Mouse (Mus musculus) telencephalon, adult 2 months (tissue): ENCODE measurements around the gene Fbrs.
"Not testable (repeated sequence)": the region's sequence is repeated elsewhere in the genome, so short reads cannot be mapped to it uniquely, and the experiment has no call there.

Experiments
- DNase-seq: peaks from one replicate; pipeline ENCODE4 v3.0.0-alpha.2; 2011; ENCODE audit warnings: low read depth, low spot score

Gene Fbrs

DNA sequence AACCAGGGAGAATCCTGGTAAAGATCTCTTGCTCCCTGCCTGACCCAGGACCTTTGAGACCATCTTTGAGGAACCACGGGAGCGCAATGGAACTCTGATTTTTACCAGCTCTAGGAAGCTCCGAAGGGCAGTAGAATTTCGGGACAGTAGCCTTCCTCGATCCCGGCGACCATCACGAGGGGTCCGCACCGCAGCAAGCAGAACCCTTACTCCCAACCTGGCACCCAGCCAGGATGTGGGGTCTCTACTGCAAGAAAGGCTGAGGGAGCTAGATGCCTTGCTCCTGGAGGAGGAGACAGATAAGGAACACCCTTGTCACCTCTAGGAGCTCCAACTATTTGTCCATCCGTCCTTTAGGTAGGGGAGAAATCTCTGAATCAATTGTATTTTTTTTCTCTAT, 2.7 kb upstream of the Fbrs start:
- DNase-seq = no peak

DNA sequence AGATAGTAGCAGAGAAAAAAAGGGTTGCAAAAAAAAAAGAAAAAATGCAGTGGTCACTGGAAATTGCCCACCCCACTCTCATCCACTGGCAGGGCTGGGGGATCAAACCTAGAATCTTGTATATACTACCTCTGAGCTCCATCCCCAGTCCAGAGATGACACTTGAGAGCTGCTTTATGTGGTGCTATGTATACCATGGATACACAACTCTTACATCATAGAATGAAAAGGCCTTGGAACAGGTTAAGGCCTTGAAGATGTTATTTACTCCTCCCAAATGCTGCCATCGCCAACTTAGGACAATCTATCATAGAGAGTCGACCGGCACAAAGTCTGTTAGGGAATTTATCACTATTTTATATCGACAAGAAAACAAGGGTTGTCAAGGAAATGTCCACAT, 2.1 kb upstream of the Fbrs start:
- no peak for DNase-seq

DNA sequence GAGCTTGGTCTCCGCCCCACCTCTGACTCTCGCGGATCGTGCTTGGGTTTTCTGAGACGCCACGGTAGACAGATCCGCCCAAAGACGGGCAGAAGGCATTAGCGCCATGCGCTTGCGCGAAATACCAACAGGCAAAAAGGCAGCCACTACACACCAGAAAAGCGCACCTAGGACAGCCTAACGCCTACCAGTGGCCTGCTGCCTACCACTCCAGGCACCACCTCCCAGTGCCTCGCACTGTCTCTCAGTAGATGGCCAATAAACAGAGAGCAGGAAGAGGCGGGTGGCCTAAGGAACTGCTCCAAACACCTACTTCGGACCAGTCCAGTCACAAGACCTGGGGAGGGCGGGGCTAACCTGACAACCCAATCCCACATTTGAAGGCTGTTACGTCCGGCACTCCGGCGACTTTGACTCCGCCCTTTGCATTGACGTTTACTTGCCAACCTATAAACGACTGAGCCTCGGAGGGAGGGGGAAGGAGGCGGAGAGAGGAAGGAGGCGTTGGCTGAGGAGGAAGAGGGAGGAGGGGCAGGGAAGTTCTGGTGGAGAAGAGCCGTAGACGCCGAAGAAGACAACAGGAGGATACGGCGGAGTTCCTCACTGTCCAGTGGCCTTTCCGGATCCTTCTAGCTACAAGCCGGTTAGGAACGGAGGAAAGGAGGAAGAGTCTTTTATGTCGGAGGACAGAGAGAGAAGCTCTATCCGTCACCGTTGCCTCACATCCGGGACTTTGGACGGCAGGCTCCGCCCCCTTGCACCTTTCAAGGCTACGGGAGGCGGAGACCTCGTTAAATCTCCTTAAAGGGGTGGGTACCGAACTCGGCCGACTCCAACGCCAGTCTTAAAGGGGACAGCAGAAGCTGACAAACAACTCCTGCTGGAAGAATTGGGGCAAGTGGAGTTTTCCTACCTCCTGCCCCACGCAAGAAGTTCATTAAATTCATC, 1.0 kb upstream of the Fbrs start:
- peak; percentile 100 for DNase-seq

DNA sequence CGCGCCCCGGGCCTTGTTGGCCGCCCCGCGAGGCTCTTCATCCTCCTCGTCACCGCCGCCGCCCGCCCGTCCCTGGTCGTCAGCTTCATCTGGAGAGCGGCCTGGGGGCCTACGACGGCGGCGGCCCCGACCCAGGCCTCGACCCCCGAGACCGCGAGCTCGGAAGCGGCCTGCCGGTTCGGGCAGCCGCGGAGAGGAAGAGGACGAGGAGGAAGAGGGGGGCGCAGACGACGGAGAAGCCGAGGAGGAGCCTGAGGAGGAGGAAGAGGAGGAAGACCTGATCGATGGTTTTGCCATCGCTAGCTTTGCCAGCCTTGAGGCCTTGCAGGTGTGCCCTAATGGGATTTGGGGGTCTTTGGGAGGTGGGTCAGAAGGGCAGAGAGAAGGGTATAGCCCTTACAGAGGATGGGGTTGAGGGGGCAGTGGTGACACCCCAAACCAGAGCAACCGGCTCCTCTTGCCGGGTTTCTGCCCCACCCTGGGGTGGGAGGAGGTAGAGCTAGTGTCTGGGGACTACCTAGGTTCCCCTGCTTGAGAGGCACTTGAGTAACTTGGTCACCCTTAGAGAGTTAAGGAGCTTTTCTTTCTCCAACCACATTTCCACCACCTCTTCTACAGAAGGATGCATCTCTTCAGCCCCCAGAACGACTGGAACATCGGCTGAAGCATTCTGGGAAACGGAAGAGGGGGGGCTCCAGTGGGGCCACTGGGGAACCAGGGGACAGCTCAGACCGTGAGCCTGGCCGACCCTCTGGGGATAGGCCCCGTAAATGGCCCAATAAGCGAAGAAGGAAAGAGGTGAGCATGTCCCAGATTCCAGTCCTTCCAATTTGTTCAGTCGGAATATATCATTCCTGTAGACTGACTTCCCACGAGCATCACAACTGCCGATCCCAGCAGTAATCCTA, 573 bp downstream of the Fbrs start:
- no peak for DNase-seq

DNA sequence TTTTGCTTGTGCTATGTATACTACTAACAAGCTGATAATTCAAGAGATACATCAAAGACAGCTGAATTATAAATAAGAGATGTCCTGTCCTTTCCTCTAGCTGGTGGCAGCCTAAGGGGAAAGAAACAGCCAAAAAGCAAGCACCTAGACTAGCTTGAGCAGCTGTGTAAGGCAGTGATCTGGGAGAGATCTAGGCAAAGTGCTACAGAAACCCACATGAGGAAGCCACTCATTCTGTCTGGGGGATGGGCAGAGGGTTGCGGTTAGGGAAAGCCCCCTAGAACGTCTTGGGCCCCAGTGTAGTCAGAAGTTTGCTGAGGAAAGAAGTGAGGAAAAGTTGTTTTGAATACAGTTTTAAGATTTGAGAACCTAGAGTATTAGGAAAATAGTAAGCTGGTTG, 1.3 kb downstream of the Fbrs start:
- no peak for DNase-seq

DNA sequence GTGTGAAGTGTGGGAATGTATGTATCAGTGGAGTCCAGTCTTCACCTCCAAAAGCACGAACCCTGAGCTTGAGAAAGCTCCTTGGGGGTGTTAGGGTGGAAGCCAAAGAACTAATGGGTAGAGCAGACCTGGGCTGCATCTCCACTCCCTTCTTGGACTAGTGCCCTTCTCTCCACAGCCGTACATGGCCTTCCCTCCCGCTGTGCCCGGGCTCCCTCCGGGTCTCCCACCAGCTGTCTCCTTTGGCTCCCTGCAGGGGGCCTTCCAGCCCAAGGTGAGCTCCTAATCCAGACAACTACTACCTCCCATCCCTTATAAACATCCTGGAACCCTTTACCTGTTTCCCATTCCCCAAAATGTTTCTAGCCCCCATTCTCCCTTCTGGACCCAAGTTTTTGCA, 6.4 kb downstream of the Fbrs start:
- DNase-seq = no peak

DNA sequence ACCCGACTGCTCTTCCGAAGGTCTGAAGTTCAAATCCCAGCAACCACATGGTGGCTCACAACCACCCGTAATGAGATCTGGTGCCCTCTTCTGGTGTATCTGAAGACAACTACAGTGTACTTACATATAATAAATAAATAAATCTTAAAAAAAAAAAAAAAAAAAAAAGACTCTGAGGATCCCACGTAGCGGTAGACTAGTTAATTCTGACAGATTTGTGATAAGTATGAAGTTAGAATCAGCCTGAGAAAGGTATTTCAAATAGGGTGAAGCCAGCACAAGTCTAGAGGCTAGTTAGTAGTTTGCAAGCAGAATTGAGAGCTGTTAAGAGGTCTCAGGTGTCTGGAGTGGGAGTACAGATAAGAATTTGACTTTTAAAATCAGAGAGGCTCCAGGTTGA, 9.4 kb downstream of the Fbrs start:
- DNase-seq = not testable (repeated sequence)

DNA sequence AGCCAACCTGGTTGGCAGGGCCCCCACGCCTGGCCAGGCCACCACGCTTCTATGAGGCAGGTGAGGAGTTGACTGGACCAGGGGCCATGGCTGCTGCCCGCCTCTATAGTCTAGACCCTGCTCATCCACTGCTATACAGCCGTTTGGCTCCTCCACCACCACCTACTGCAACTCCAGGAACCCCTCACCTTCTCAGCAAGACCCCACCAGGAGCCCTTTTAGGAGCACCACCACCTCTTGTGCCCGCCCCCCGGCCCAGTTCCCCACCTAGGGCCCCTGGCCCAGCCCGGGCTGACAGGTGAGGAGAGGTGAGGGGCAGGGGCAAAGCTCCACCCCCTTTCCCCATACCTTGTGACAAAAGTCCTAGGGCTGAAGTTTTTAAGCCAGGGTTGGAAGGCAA, 11.0 kb downstream of the Fbrs start:
- DNase-seq = no peak

DNA sequence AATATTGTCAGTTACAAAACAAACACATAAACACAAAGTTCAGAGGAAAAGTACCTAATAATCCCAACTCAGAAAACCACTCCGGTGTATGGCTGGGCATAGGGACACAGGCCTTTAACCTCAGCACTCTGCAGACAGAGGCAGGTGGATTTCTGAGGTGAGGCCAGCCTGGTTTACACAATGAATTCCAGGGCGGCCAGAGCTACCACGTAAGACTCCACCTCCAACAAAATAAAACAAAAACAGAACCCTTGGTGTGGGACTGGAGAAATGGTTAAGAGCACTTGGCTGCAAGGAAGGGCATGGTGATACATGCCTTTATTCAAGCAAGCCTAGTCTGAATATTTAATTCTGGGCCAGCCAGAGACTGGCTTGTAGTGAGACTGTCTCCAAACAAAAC, 12.8 kb downstream of the Fbrs start:
- no peak for DNase-seq

DNA sequence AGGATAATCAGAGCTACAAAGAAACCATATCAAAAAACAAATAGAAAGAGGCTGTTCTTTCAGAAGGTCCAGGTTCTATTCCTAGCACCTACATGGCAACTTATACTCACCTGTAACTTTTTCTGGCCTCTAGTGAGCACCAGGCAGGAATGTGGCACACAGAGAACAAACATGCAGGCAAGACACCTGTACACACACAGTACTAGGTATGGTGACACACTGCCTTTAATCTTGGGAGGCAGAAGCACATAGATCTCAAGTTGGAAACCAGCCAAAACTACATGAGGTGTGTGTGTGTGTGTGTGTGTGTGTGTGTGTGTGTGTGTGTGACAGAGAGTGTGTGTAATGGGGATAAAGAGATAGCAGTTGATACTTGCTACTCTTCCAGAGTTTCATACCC, 15.6 kb downstream of the Fbrs start:
- DNase-seq = no peak

DNA sequence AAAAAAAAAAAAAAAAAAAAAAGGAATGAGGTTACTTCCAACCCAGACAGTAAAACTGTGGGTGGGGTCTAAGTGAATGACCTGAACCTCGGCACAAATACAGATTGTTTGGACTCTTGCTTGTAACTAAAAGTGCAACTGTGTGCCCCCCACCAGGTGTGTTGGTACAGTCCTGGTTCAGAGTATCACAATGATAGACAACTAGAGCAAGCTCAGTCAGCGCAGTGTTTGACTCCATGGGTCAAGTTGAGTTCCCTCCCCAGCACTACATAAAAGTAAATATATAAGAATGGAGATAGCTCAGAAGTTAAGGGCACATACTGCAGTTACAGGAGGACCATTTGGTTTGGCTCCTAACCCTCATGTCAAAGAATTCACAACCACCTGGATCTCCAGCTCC, 18.4 kb downstream of the Fbrs start:
- no peak for DNase-seq

DNA sequence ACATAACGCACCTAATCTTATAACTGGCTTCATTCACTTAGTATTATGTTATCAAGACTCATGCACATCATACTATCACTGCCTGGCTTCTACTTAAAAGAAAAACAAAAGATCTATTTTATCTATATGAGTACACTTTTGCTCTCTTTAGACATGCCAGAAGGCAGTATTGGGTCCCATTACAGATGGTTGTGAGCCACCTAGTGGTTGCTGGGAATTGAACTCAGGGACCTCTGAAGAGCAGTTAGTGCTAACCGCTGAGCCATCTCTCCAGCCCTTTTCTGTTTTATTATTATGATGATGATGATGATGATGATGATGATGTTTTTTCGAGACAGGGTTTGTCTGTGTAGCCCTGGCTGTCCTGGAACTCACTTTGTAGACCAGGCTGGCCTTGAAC, 19.4 kb downstream of the Fbrs start:
- DNase-seq = no peak

DNA sequence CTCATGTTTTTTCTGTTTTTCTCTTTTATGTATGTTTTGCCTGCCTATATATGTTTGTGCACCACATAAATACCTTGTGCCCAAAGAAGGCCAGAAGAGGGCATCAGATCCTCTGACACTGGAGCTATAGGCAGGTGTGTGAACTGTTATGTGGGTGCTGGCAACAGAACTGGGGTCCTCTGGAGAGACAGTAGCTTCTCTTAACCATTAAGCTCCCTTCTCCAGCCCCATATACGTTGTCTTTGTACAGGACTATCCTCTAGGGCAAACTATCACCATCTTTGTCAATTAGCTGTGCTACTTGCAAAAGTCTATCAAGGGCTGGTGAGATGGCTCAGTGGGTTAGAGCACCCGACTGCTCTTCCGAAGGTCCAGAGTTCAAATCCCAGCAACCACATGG, 29.3 kb downstream of the Fbrs start:
- DNase-seq = no peak

DNA sequence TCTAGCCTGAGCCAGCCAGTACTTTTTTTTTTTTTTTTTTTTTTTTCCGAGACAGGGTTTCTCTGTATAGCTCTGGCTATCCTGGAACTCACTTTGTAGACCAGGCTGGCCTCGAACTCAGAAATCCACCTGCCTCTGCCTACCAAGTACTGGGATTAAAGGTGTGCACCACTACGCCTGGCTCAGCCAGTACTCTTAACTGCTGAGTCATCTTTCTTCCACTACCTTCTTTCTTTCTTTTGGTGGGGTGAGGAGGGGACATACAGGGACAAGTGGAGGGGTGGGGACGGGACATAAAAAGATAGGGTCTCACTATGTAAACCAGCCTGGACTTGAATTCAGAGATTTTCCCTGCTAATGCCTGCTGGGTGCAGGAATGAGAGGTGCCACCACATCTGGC, 30.8 kb downstream of the Fbrs start:
- DNase-seq = not testable (repeated sequence)

DNA sequence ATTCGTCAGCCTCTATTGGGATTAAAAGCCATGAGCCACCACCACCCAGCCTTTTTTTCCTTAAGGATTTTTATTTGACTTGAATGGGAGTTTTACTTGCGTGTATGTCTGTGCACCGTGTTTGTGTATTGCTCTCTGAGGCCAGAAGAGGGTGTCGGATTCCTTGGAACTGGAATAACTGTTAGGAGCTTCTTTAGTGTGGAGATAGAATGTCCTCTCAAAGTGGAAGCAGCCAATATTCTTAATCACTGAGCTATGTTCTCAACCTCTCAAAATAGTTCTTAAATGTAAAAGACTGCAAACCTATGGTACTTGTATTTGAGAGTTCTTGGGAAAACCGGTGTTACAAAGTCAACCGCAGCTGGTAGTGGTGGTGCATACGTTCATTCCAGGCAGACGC, 32.2 kb downstream of the Fbrs start:
- peak; percentile 16 for DNase-seq

DNA sequence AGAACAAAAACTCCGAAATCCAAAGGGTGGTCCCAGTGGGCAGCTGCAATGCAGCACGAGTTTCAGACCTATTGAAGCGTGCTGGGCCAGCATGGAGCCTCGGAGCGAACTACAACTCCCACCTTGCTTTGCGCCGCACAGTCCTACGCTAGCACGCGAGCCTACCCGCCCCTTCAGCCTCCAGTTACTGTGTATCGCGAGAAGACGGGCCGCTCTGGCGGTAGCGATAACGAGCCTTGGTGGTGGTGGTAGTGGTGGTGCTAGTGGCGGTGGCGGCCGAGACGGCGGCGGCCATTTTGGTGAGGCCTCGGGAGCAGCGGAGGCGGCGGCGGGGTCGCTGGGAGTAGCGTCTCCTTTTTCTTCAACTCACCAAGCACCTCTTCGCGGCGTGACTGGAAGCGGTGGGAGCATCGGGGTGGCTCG, 32.8 kb downstream of the Fbrs start, which contains the start of gene Srcap:
Gene Srcap, plus strand, starts transcription at position 176 of the 423 bp plus-strand sequence.
- DNase-seq = peak; percentile 96

DNA sequence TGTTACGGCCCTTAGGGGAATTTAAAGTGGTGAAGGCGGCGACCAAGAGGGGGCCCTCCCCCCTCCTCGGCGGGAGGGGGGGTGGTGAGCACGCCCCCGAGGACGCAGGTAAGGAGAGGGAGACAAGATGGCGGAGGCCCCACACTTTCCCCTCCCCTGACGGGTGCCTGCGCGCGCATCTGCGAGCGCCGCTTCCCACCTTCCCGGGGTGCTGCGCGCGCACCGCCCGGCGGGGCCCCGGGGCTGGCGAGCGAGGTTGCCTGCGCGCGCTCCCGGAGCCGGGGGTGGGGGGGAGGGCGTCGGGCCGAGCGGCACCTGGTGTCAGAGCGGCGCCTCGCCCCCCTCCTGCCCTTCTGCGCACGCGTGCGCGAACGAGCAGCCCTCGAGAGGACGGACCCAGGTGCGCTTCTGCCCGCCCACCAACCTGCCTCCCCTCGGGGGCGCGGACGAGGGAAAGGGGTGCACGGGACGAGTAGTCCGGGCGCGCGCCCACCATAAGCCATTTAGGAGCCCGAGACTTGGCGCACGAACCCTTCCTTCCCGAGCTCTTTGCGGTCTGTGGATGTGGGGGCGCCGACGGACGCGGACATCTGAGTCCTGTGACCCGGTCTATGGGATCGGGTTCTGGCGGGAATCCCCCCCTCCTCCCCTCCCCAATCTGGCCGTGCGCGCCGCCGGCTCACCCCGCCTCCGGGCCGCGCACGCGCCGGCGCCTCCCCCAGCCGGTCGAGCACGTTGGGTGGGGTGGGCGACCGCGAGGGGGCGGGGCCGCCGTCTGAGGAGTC, 33.4 kb downstream of the Fbrs start:
- DNase-seq = peak; percentile 66

DNA sequence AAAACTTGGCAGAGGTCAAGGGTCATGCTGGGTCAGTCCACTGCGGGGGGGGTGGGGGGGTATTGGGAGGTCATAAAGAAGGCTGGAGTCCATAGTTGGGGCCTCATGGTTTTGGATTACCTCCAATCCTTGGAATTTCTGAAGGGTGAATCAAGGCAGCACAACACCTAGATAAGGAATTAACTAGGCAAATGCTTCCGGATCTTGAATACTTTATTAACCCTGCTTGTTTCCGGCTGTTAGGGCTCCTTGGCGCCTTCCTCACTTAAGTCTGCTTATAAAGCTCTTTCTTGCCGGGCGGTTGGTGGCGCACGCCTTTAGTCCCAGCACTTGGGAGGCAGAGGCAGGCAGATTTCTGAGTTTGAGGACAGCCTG, 34.0 kb downstream of the Fbrs start:
- peak; percentile 13 for DNase-seq

DNA sequence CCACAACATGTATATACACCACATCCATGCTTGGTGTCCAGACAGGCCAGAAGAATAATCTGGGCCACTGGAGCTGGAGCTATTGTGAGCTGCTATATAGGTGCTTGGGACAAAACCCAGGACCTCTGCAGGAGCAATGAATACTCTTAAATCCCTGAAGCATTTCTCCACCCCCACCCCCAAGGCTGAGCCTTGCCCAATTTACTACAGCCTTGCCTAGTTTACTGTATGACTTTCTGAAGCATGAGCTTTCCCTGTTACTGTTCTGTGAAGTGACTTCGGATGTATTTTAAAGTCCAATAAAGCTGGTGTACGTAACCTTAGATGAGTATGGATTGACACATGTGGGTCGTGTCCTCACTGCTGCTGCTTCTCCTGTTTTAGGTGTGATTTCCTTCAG, 34.8 kb downstream of the Fbrs start:
- DNase-seq = no peak

DNA sequence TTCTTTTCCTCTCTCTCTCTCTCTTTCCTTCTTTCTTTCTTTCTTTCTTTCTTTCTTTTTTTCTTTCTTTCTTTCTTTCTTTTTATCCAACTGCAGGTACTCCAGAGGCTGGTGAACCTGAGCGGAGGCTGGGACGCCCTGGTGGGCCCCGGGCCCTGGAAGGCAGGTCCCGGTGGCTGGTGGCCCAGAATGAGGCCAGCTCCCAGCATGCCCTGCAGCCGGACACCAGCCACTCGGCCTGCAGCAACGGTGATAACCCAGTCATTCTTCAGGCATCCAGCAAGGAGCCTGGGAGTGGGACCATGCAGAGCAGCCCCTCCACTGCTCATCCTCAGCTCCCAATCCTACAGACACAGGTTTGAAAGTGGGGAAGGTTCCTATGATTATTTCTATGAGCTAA, 36.8 kb downstream of the Fbrs start:
- DNase-seq = no peak

DNA sequence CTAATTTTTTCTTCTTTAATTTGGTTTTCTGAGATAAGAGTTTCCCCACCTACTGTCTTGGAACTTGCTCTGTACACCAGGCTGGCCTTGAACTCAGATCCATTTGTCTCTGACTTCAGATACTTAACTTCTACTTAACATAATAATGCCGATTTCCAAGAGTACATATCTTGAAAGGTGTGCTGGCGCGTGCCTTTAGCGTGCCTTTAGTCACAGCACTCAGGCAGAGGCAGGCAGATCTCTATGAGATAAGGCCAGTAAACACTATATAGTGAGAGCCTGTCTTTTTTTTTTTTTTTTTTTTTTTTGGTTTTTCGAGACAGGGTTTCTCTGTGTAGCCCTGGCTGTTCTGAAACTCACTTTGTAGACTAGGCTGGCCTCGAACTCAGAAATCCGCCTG, 37.3 kb downstream of the Fbrs start:
- no peak for DNase-seq

DNA sequence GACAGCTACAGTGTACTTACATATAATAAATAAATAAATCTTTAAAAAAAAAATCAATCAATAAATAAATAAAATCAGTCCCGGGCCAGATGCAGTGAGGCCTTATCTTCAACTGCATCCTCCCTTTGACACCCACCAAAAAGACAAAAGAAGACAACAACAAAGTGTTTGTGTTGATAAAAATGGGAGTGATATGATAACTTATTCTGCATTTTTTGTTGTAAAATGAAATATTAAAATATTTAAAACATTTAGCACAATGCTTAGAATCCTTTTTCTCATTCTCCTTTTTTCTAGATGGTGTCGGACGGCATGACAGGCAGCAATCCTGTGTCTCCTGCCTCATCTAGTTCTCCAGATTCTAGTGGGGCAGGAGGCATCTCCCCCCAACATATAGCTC, 40.3 kb downstream of the Fbrs start, which contains the start of gene Gm42715:
Gene Gm42715, plus strand, starts transcription at position 301 of the 400 bp plus-strand sequence.
- no peak for DNase-seq
